Mouse (Mus musculus) spleen, adult 2 months (tissue): ENCODE data around the gene Shank1. TPM values are rescaled to one million over a fixed set of nuclear protein-coding genes. Genes with fewer than 3 reads are reported as not detected.

Experiments used
- DNase-seq, 2 experiments: peaks; one replicate each; pipeline versions ENCODE4 v3.0.0 to v3.0.0-alpha.2; 2012 to 2021; ENCODE audit warnings: low spot score in 2 of 2, low read depth in 1 of 2
- H3K27ac ChIP-seq: fragments of 200-500 bp; 2 replicates; pipeline ENCODE4 v1.5.1; 2012; ENCODE audit warnings: low read length, inconsistent platforms; ENCODE audit not compliant: insufficient read depth
- H3K27me3 ChIP-seq: fragments of 200-500 bp; 2 replicates; pipeline ENCODE4 v1.6.1; 2012; ENCODE audit warnings: mild to moderate bottlenecking, moderate library complexity, low read length, inconsistent platforms; ENCODE audit not compliant: control insufficient read depth, insufficient read depth
- H3K36me3 ChIP-seq: fragments of 200-500 bp; 2 replicates; pipeline ENCODE4 v1.6.1; 2012; ENCODE audit warnings: mild to moderate bottlenecking, low read length, inconsistent platforms; ENCODE audit not compliant: control insufficient read depth, insufficient read depth
- H3K4me1 ChIP-seq: fragments of 200-500 bp; 2 replicates; pipeline ENCODE4 v1.6.1; 2011; ENCODE audit warnings: inconsistent platforms; ENCODE audit not compliant: control insufficient read depth, insufficient read depth, insufficient read length
- H3K4me3 ChIP-seq: fragments of 200-500 bp; 2 replicates; pipeline ENCODE4 v1.5.1; 2011; ENCODE audit warnings: mild to moderate bottlenecking, inconsistent platforms; ENCODE audit not compliant: insufficient read depth, insufficient read length; ENCODE audit errors: extremely low read depth
- CTCF ChIP-seq: fragments of 200-500 bp; IDR thresholded peaks from 2 replicates; pipeline ENCODE4 v1.5.1; 2011; ENCODE audit warnings: mild to moderate bottlenecking, inconsistent platforms; ENCODE audit not compliant: insufficient read depth, insufficient read length, insufficient replicate concordance; ENCODE audit errors: extremely low read depth
- POLR2A ChIP-seq: fragments of 200-500 bp; IDR thresholded peaks from 2 replicates; pipeline ENCODE4 v1.6.1; 2011; ENCODE audit warnings: low read depth, low read length, inconsistent platforms
- WGBS: fragments of 180-500 bp; shearing (Covaris S2); methylation state at CpG from one replicate; pipeline ENCODE4 v1.1.7; 2018; 5-methylcytosine and 5-hydroxymethylcytosine counted together
- polyA plus RNA-seq: library from polyadenylated mRNA; depleted of rRNA; stranded (reverse); fragments of >200 nt; gene quantifications from 2 replicates; pipeline ENCODE4 v1.2.3, GENCODE M21; 2012

Gene Shank1
- polyA plus RNA-seq, 1 experiment: 4.5 TPM

- 39% methylated on average over 6 of the region's 6 CpGs for WGBS
- DNase-seq: no peak
These were observed 16.6 kb downstream of the Shank1 start for GRCm38 (mm10) chr7:44326614-44327013.

GRCm38 (mm10) chr7:44332336-44332735 lies 22.3 kb downstream of the Shank1 start:
- Histone ChIP-seq H3K4me3 (no peak overlapping the region), H3K27ac (no peak overlapping the region), H3K27me3 (peaks cover 11% of the 10 kb centered on the region), H3K4me1 (no peaks in the 10 kb centered on the region), H3K36me3 (no peaks in the 10 kb centered on the region)
- DNase-seq: no peak
- 36% methylated on average over 3 of the region's 3 CpGs for WGBS
- TF ChIP-seq POLR2A (no peak), CTCF (no peak)

More at GRCm38 (mm10) chr7:44326614-44327013, 16.6 kb downstream of the Shank1 start:
- TF ChIP-seq POLR2A (no peak), CTCF (no peak)
- Histone ChIP-seq H3K36me3 (no peaks in the 10 kb centered on the region), H3K4me1 (no peaks in the 10 kb centered on the region), H3K27ac (no peak overlapping the region), H3K27me3 (peaks cover 2% of the 10 kb centered on the region; the same call in 1 of the 2 replicates), H3K4me3 (no peak overlapping the region)

- WGBS: 64% methylated on average over 14 of the region's 14 CpGs
- Histone ChIP-seq H3K27me3 (peaks cover 11% of the 10 kb centered on the region), H3K4me3 (no peak overlapping the region), H3K27ac (no peak overlapping the region), H3K4me1 (no peaks in the 10 kb centered on the region), H3K36me3 (no peaks in the 10 kb centered on the region)
- DNase-seq: no peak
- no peak for TF ChIP-seq CTCF
- no peak for TF ChIP-seq POLR2A
These were observed 24.1 kb downstream of the Shank1 start for GRCm38 (mm10) chr7:44334139-44334538.

- no peak for DNase-seq
- H3K36me3 ChIP-seq: no peaks in the 10 kb centered on the region
- H3K4me3 ChIP-seq: no peak overlapping the region
- H3K27ac ChIP-seq: no peak overlapping the region
- WGBS: 11% methylated on average over 34 of the region's 40 CpGs
- H3K4me1 ChIP-seq: no peaks in the 10 kb centered on the region
- TF ChIP-seq CTCF: no peak
- no peak for TF ChIP-seq POLR2A
- H3K27me3 ChIP-seq: peaks cover 11% of the 10 kb centered on the region
These were observed 25.2 kb downstream of the Shank1 start for GRCm38 (mm10) chr7:44335031-44335878.

- Histone ChIP-seq H3K4me1 (no peaks in the 10 kb centered on the region), H3K4me3 (no peak overlapping the region), H3K27ac (no peak overlapping the region), H3K36me3 (no peaks in the 10 kb centered on the region), H3K27me3 (peaks cover 11% of the 10 kb centered on the region)
- DNase-seq: no peak
- WGBS: 11% methylated on average over 48 of the region's 54 CpGs
- no peak for TF ChIP-seq CTCF
- TF ChIP-seq POLR2A: no peak
These were observed 26.3 kb downstream of the Shank1 start for GRCm38 (mm10) chr7:44336046-44337021.

- TF ChIP-seq POLR2A: no peak
- TF ChIP-seq CTCF: no peak
- WGBS: 8% methylated on average over 32 of the region's 32 CpGs
- no peak overlapping the region for H3K4me3 ChIP-seq
- peaks cover 11% of the 10 kb centered on the region for H3K27me3 ChIP-seq
- no peak overlapping the region for H3K27ac ChIP-seq
- no peak for DNase-seq
- H3K36me3 ChIP-seq: no peaks in the 10 kb centered on the region
- H3K4me1 ChIP-seq: no peaks in the 10 kb centered on the region
These were observed 27.2 kb downstream of the Shank1 start for GRCm38 (mm10) chr7:44337121-44337849.
